Mouse (Mus musculus): ENCODE measurements around the gene Fam57b. TPM values are rescaled to one million over a fixed set of nuclear protein-coding genes. Genes with fewer than 3 reads are reported as not detected.
A peak's percentile ranks its signal among the peaks of the same experiment; 100 is the strongest.

The Fam57b gene
- polyA plus RNA-seq, 1 experiment from 2014 or later: 1.2 TPM

DNA sequence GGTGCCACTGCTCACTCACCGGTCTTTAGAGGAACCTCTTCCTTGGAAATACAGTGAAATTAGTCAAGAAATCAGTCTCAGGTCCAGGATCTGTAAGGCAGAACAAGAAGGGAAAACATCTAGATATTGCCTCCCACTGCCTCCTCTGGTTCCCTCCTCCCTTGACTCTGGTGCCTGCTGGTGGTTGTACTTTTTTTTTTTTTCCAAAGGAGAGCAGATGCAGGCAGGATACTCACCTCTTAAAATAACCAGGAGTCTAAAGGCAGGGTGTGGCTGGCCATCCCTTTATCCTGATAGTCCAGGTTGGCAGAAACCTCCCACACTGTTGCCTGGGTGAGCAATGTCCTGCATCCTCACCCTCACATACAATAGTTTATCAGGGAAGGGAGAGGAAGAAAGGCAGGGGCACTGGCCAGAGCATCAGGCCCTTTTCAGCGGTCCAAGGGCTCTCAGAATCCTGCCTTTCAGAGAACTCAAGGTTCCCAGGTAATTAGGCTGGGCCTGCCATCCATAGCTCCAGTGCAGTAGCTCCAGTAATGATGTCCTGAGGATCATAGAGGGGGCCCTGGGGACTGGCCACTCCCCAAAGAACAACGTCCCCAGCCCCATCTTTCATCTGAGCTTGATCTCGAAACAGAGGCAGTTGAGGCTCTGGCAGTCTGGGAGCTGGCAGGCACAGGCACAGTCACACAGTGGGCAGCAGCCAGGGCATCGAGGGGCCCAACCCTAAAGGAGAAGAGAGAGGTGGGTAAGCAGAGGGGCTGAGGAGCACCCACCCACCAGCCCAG, 3.0 kb downstream of the Fam57b start:
- Histone ChIP-seq H3K27ac (peak overlapping the region; percentile 95), H3K27me3 (no peaks in the 10 kb centered on the region), H3K9ac (peak overlapping the region; percentile 88), H3K4me3 (peak overlapping the region; percentile 85), H3K9me3 (no peaks in the 10 kb centered on the region), H3K4me1 (peaks cover 30% of the 10 kb centered on the region), H3K4me2 (replicated peaks) (peak overlapping the region; percentile 84), H3K36me3 (peaks cover 22% of the 10 kb centered on the region)
- no peak for ATAC-seq (ENCODE audit: insufficient number of reproducible peaks, insufficient read depth, low FRiP score, low TSS enrichment)
- WGBS: 50% methylated on average over 5 of the region's 5 CpGs

DNA sequence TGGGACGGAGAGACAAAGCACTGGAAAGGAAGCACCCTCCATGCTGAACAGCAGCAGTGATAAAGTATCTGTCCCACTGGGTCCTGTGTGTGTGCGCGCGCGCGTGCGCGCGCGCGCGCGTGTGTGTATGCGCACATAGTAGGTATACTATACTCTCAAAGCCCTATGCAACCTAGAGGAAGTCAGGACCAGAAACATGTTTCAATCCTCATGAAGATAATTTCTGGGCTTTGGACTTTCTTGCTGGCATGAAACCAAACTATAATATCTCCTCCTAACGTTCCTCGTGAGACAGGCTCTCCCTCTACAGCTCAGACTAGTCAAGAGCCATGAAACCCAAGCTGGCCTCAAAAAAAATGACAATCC, 3.6 kb downstream of the Fam57b start:
- Histone ChIP-seq H3K9ac (0 out of 2 replicates have a peak overlapping the region, but pooled peaks have one; percentile 15), H3K36me3 (peaks cover 16% of the 10 kb centered on the region), H3K9me3 (no peaks in the 10 kb centered on the region), H3K4me1 (peaks cover 30% of the 10 kb centered on the region), H3K27me3 (no peaks in the 10 kb centered on the region), H3K27ac (no peak overlapping the region), H3K4me2 (replicated peaks) (no peak overlapping the region), H3K4me3 (no peak overlapping the region)
- ATAC-seq (ENCODE audit: insufficient number of reproducible peaks, insufficient read depth, low FRiP score, low TSS enrichment): no peak
- 96% methylated on average over 16 of the region's 16 CpGs for WGBS

DNA sequence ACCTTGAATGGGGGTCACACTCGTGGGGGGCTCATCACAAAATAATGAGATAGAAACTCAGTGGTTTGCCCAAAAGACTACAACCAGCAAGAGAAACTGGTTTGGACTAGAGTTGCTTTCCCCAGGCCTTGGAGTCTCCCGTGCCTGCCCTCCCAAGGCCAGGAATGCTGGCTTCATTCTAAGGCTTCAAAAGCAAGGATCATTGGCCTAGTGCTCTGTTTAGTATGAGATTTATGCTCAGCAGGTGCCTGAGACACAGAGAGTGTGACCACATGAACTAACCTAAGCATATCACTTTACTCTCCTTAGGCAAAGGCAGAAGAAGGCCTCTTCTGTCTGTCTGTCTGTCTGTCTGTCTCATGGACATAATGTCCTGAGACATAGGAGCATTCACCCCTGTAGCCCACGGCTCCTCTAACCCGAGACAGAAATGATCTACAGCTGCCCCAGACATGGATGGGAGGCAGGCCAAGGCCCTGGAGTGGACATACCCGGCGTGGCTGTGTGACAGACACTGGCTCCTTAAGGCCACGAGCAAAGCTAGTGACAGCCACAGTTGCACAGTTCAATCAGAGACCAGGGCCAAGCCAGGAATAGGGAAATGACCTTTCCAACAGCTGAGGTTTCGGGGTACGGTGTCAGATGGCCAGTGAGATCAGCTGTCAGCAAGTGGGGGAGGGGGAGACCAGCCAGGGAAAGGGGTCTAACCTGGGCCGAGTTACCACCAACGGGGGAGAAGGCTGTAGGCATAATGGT, 4.8 kb downstream of the Fam57b start:
- Histone ChIP-seq H3K27me3 (no peaks in the 10 kb centered on the region), H3K36me3 (peaks cover 10% of the 10 kb centered on the region; the same call in 1 of the 2 replicates), H3K4me2 (replicated peaks) (no peak overlapping the region), H3K4me1 (peaks cover 23% of the 10 kb centered on the region), H3K9me3 (no peaks in the 10 kb centered on the region), H3K9ac (no peak overlapping the region), H3K27ac (no peak overlapping the region), H3K4me3 (no peak overlapping the region)
- ATAC-seq (ENCODE audit: insufficient number of reproducible peaks, insufficient read depth, low FRiP score, low TSS enrichment): no peak
- WGBS: 85% methylated on average over 11 of the region's 11 CpGs

DNA sequence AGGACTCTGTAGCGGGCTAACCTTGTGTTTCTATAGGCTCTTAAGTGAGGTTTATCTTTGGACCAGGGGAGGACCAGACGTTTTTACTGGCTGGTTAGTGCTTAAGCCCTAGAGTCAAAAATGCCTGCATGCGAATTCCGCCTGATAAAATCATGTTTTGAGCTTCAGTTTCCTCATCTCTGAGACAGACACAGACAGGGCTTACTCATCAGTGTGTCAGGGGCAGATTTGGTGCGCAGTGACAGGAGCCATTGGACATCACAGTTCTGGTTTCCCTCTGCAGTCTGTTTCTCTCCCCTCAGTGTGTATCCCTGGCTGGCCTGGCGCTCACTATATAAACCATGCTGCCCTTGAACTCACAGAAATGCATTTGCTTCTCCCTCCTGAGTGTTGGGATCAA, 5.7 kb downstream of the Fam57b start:
- Histone ChIP-seq H3K27ac (no peak overlapping the region), H3K4me3 (no peak overlapping the region), H3K9ac (no peak overlapping the region), H3K4me1 (peaks cover 23% of the 10 kb centered on the region), H3K27me3 (no peaks in the 10 kb centered on the region), H3K36me3 (peaks cover 10% of the 10 kb centered on the region; the same call in 1 of the 2 replicates), H3K4me2 (replicated peaks) (no peak overlapping the region), H3K9me3 (no peaks in the 10 kb centered on the region)
- ATAC-seq (ENCODE audit: insufficient number of reproducible peaks, insufficient read depth, low FRiP score, low TSS enrichment): no peak
- WGBS: 90% methylated on average over 6 of the region's 6 CpGs

- H3K27ac ChIP-seq: no peak overlapping the region
- no peak overlapping the region for H3K9ac ChIP-seq
- H3K36me3 ChIP-seq: peaks cover 10% of the 10 kb centered on the region; the same call in 1 of the 2 replicates
- peaks cover 26% of the 10 kb centered on the region for H3K4me1 ChIP-seq
- no peak overlapping the region for H3K4me2 ChIP-seq (replicated peaks)
- H3K9me3 ChIP-seq: no peaks in the 10 kb centered on the region
- no peak for ATAC-seq (ENCODE audit: insufficient number of reproducible peaks, insufficient read depth, low FRiP score, low TSS enrichment)
- no peaks in the 10 kb centered on the region for H3K27me3 ChIP-seq
- no peak overlapping the region for H3K4me3 ChIP-seq
These were observed 6.3 kb downstream of the Fam57b start for GRCm38 (mm10) chr7:126803751-126804150.

DNA sequence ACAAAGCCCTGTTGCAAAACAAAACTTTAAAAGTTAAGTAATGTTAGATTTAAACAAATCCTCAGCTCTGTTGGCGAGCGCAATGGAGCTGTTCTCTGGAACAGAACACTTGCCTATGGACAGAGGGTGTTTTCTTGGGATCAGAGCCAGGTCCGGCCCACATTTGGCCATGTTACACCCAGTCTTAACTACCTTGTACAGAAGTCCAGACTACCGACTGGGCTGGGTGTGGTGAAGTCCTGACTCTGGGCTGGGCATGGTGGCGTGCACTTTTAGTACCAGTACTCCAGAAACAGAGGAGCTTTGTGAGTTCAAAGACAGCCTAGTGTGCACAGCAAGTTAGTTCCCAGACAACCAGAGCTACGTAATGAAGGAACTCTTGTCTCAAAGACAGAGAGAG, 9.5 kb downstream of the Fam57b start:
- H3K27ac ChIP-seq: no peak overlapping the region
- H3K27me3 ChIP-seq: no peaks in the 10 kb centered on the region

GRCm38 (mm10) chr7:126807405-126807804, 9.9 kb downstream of the Fam57b start:
- no peak for ATAC-seq (ENCODE audit: insufficient number of reproducible peaks, insufficient read depth, low FRiP score, low TSS enrichment)
- H3K4me2 ChIP-seq (replicated peaks): peak overlapping the region; percentile 82
- H3K36me3 ChIP-seq: peaks cover 10% of the 10 kb centered on the region; the same call in 1 of the 2 replicates
- H3K9me3 ChIP-seq: no peaks in the 10 kb centered on the region
- peak overlapping the region; percentile 71; the same call in 1 of the 2 replicates for H3K4me3 ChIP-seq
- 77% methylated on average over 4 of the region's 4 CpGs for whole genome bisulfite sequencing
- no peaks in the 10 kb centered on the region for H3K27me3 ChIP-seq
- H3K27ac ChIP-seq: no peak overlapping the region
- peaks cover 21% of the 10 kb centered on the region for H3K4me1 ChIP-seq
- peak overlapping the region; percentile 76; the same call in 1 of the 2 replicates for H3K9ac ChIP-seq

More for the DNA sequence above, 9.5 kb downstream of the Fam57b start:
- Histone ChIP-seq H3K9ac (no peak overlapping the region), H3K4me3 (no peak overlapping the region), H3K36me3 (peaks cover 10% of the 10 kb centered on the region; the same call in 1 of the 2 replicates), H3K9me3 (no peaks in the 10 kb centered on the region), H3K4me1 (peaks cover 21% of the 10 kb centered on the region), H3K4me2 (replicated peaks) (no peak overlapping the region)
- WGBS: 78% methylated on average over 6 of the region's 6 CpGs
- no peak for ATAC-seq (ENCODE audit: insufficient number of reproducible peaks, insufficient read depth, low FRiP score, low TSS enrichment)

DNA sequence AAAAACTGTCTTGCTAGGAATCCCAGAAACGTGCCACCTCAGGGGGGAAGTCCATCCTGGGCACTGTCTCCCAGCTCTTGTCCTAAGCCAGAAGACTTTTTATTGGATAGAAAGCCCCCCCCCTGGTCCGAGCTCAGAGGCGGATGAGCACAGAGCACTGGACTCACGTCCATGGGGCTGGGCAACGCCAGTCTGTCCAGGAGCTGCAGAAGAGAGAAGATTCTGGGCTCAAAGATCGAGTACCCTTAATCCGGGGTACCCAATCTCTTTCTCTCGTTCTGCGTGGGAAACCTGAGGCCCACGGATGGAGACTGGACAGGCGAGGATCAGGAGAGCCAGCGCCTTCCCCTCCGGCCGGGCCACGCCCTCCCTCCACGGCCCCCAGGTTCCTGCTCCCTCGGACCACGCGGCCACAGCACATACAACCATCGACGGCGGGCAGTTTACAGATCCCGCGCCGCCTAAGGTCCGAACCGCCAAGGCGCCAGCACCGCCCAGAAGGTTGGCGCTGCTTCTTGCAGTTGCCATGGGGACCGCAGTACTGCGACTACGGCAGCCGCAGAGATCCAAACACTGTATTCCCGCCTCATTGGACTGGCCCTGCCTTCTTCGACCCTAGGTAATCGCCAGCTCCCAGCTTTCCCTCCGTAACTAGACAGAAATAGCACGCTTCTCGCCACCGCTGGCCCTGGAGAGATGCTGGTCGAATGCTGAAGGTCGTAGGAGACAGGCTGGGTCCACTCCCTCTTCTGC, 11.4 kb downstream of the Fam57b start:
- Histone ChIP-seq H3K4me2 (replicated peaks) (peak overlapping the region; percentile 82), H3K4me1 (peaks cover 21% of the 10 kb centered on the region), H3K27me3 (no peaks in the 10 kb centered on the region), H3K9me3 (no peaks in the 10 kb centered on the region), H3K27ac (peak overlapping the region; percentile 80), H3K36me3 (peaks cover 4% of the 10 kb centered on the region; the same call in 1 of the 2 replicates), H3K9ac (peak overlapping the region; percentile 76), H3K4me3 (peak overlapping the region; percentile 71)
- WGBS: under 1% methylated on average over 43 of the region's 43 CpGs
- peak; percentile 92 for ATAC-seq (ENCODE audit: insufficient number of reproducible peaks, insufficient read depth, low FRiP score, low TSS enrichment)

GRCm38 (mm10) chr7:126809723-126810369, 12.4 kb downstream of the Fam57b start:
- no peak overlapping the region; the same call in 1 of the 2 replicates for H3K27ac ChIP-seq
- no peak for ATAC-seq (ENCODE audit: insufficient number of reproducible peaks, insufficient read depth, low FRiP score, low TSS enrichment)
- H3K9me3 ChIP-seq: no peaks in the 10 kb centered on the region
- H3K27me3 ChIP-seq: no peaks in the 10 kb centered on the region
- peak overlapping the region; percentile 71; the same call in 1 of the 2 replicates for H3K4me3 ChIP-seq
- H3K9ac ChIP-seq: peak overlapping the region; percentile 76; the same call in 1 of the 2 replicates
- 55% methylated on average over 5 of the region's 5 CpGs for WGBS
- peak overlapping the region; percentile 82 for H3K4me2 ChIP-seq (replicated peaks)
- H3K4me1 ChIP-seq: peaks cover 21% of the 10 kb centered on the region
- H3K36me3 ChIP-seq: peaks cover 4% of the 10 kb centered on the region; the same call in 1 of the 2 replicates

DNA sequence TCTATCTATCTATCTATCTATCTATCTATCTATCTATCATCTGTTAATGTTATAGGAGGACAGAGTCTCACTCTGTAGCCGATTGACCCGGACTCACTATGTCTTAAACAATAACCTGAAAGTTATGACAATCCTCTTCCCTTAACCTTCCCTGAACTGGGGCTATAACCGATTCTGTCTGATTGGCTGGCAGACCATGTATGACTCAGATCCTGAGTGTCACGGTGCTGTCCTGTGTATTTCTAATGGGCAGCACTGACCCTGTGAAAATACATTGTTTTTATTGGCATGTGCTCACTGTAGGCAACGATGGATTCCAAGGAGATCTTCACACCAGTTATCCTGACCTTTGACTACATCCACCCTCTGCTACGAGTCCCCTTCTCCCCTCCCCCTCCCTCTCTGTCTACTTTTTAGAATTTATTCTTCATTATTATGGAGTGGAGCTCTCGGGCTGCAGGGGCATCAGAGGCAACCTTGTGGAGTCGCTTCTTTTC, 18.3 kb downstream of the Fam57b start:
- no peaks in the 10 kb centered on the region for H3K27me3 ChIP-seq
- H3K9ac ChIP-seq: no peak overlapping the region
- no peaks in the 10 kb centered on the region for H3K36me3 ChIP-seq
- 68% methylated on average over 8 of the region's 8 CpGs for WGBS
- H3K4me1 ChIP-seq: no peaks in the 10 kb centered on the region
- H3K27ac ChIP-seq: no peak overlapping the region
- no peak overlapping the region for H3K4me3 ChIP-seq
- no peaks in the 10 kb centered on the region for H3K9me3 ChIP-seq
- no peak for ATAC-seq (ENCODE audit: insufficient number of reproducible peaks, insufficient read depth, low FRiP score, low TSS enrichment)
- no peak overlapping the region for H3K4me2 ChIP-seq (replicated peaks)

DNA sequence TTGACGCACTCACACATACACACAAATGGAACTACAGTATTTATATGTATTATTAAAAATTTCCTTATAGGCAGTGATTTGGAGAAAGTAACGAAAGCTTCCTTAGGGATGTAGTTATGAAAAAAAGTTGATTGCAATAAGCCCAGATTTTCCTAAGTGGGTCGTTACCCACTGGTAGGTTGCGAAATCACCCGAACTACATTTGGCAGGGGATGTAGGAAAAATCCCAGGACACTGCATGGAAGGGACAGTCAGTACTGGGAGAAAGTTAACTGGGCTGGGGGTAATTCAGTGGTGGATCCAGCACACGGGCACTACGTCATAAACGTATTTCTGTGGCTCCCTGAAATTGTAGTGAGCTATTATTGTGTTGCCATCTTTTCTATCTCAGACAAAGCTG, 19.0 kb downstream of the Fam57b start:
- ATAC-seq (ENCODE audit: insufficient number of reproducible peaks, insufficient read depth, low FRiP score, low TSS enrichment): no peak
- no peaks in the 10 kb centered on the region for H3K36me3 ChIP-seq
- 85% methylated on average over 8 of the region's 8 CpGs for WGBS
- H3K4me1 ChIP-seq: no peaks in the 10 kb centered on the region
- H3K27ac ChIP-seq: no peak overlapping the region
- no peak overlapping the region for H3K4me3 ChIP-seq
- no peak overlapping the region for H3K4me2 ChIP-seq (replicated peaks)
- no peak overlapping the region for H3K9ac ChIP-seq
- no peaks in the 10 kb centered on the region for H3K9me3 ChIP-seq
- no peaks in the 10 kb centered on the region for H3K27me3 ChIP-seq

Measured in embryonic facial prominence, embryonic 12.5 days (tissue).